15 mouse cellular contexts compared by ENCODE assay signal in genomic region chr9:80705264-80705663, GRCm38 (mm10).
"Had no signal": no experiment of that assay in that cellular context is flagged by ENCODE, and none has a peak within 500 bp of the region (broad histone marks: within the 10 kb centered on the region; RNA-seq: fewer than 3 reads in every experiment).

No protein-coding gene starts in this region.

- H3K27me3 ChIP-seq: liver, embryonic 13.5 days; midbrain, embryonic 13.5 days; neural tube, embryonic 13.5 days had no signal

- H3K4me3 ChIP-seq: liver, embryonic 13.5 days; midbrain, embryonic 13.5 days; myocyte; neural tube, embryonic 13.5 days had no signal

- H3K9me3 ChIP-seq: liver, embryonic 13.5 days; midbrain, embryonic 13.5 days; neural tube, embryonic 13.5 days had no signal

- DNase-seq: kidney, adult 9 months; kidney, postnatal 14 days; kidney, postnatal 4 days; liver, embryonic 13.5 days; lung, adult 2 months; lung, postnatal 14 days; lung, postnatal 4 days; retina, postnatal 1 day; right cerebral cortex, postnatal 4 days; thymus, postnatal 25 days had no signal

- H3K4me2 ChIP-seq: liver, embryonic 13.5 days; midbrain, embryonic 13.5 days; neural tube, embryonic 13.5 days had no signal

- H3K36me3 ChIP-seq: liver, embryonic 13.5 days; midbrain, embryonic 13.5 days; neural tube, embryonic 13.5 days had no signal

- H3K27ac ChIP-seq: liver, embryonic 13.5 days; midbrain, embryonic 13.5 days; neural tube, embryonic 13.5 days; stomach, postnatal 0 days had no signal

- H3K4me1 ChIP-seq: liver, embryonic 13.5 days; midbrain, embryonic 13.5 days; neural tube, embryonic 13.5 days had no signal

- ATAC-seq: midbrain, embryonic 13.5 days; midbrain, embryonic 16.5 days had no signal

- H3K9ac ChIP-seq: liver, embryonic 13.5 days; midbrain, embryonic 13.5 days; neural tube, embryonic 13.5 days had no signal
